Mouse (Mus musculus) liver, embryonic 14 days (tissue): ENCODE data around the gene Mpst. TPM values are rescaled to one million over a fixed set of nuclear protein-coding genes. Genes with fewer than 3 reads are reported as not detected.

Source experiments
- polyA plus RNA-seq: library from polyadenylated mRNA; depleted of rRNA; stranded (reverse); fragments of >200 nt; gene quantifications from 2 replicates; pipeline ENCODE4 v1.2.3, GENCODE M21; 2012; rRNA removed

Gene Mpst
- polyA plus RNA-seq = 70.0 and 89.7 TPM in 2 replicates

GRCm38 (mm10) chr15:78406293-78406934, at the start of gene Mpst:
Gene Mpst (plus strand): TSS chr15:78406416.

GRCm38 (mm10) chr15:78395478-78395962, 10.7 kb upstream of the Mpst start, which contains the start of gene Tex33:
Gene Tex33 (minus strand): TSS chr15:78395912.

GRCm38 (mm10) chr15:78405517-78406211, 552 bp upstream of the Mpst start, which contains the start of gene Tst:
Gene Tst (minus strand): TSS chr15:78405907.

GRCm38 (mm10) chr15:78428391-78429138, 22.3 kb downstream of the Mpst start, which contains the start of gene Kctd17:
Gene Kctd17 (plus strand): TSS chr15:78428564.

Other genes with a start within 250 kb of the Mpst start
- gene Ift27, start 232.3 kb upstream of the Mpst start, polyA plus RNA-seq = 10.8 and 13.8 TPM in 2 replicates
- not detected in 2 replicates for gene Pvalb, start 200.0 kb upstream of the Mpst start, polyA plus RNA-seq
- 26.0 and 27.9 TPM in 2 replicates for gene Ncf4, start 161.6 kb upstream of the Mpst start, polyA plus RNA-seq
- 1.4 and 2.0 TPM in 2 replicates for gene Csf2rb2, start 100.7 kb upstream of the Mpst start, polyA plus RNA-seq
- gene Csf2rb, start 80.7 kb upstream of the Mpst start, polyA plus RNA-seq = 3.4 and 4.9 TPM in 2 replicates
- gene Tex33, start 10.5 kb upstream of the Mpst start, polyA plus RNA-seq = 0.05 TPM in 1 of 2 replicates, not detected in the other
- 79.6 and 92.2 TPM in 2 replicates for gene Tst, start 509 bp upstream of the Mpst start, polyA plus RNA-seq
- 6.1 and 6.4 TPM in 2 replicates for gene Kctd17, start 22.1 kb downstream of the Mpst start, polyA plus RNA-seq
- gene Tmprss6, start 62.2 kb downstream of the Mpst start, polyA plus RNA-seq = 11.2 and 12.6 TPM in 2 replicates
- 0.20 and 0.27 TPM in 2 replicates for gene Il2rb, start 88.9 kb downstream of the Mpst start, polyA plus RNA-seq
- 4.7 TPM in 2 replicates for gene C1qtnf6, start 125.0 kb downstream of the Mpst start, polyA plus RNA-seq
- gene Sstr3, start 138.3 kb downstream of the Mpst start, polyA plus RNA-seq = 0.01 and 0.02 TPM in 2 replicates
- gene Rac2, start 166.4 kb downstream of the Mpst start, polyA plus RNA-seq = 39.9 and 58.5 TPM in 2 replicates
- 6.5 and 8.1 TPM in 2 replicates for gene Cyth4, start 190.6 kb downstream of the Mpst start, polyA plus RNA-seq